Mouse (Mus musculus): ENCODE measurements at regions not wholly inside any gene's neighbourhood (a gene's known extent, or its start where the extent isn't known, plus 50 kb on each side); places are given as distances from the start of the nearest gene placed in this dataset.

DNA sequence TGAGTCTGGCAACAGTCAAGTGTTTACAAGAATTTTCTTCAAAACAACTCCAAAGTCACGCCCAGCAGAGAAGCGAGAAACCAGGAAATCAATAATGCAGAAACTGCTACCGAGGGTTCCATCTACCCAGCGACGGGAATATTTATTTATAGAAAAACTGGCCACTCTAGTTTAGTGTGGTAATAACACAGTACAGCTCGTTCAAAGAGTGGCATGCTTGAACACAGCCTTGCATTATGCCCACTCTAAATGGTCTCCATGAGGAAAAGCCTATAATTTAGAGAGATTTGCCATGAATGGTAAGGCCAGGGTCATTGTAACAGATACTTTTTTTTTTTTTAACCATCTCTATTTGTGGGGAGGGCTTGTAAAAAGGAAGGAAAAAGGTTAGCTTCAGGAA is 67.8 kb upstream of the Tent5a start:
- no peak for TF ChIP-seq GATA1 (IDR thresholded peaks at IDR 0.05; ENCODE audit: borderline replicate concordance, low read length)
- no peak for TF ChIP-seq FLI1 (IDR thresholded peaks at IDR 0.05; ENCODE audit: low read length)

Data from megakaryocyte, embryonic 14.5 days (primary cell).